Mouse (Mus musculus) regulatory T cell (primary cell): ENCODE data around the gene Actr2.
"Not testable (repeated sequence)": the region's sequence is repeated elsewhere in the genome, so short reads cannot be mapped to it uniquely, and the experiment has no call there.

Experiments
- in situ Hi-C: fragments of 300-600 bp; cut with MboI, MseI; formaldehyde crosslinking; loops from one replicate; pipeline ENCODE4 v1.15.1; 2025; ENCODE audit warnings: high pct_unique_total_duplicates

Actr2 gene

GRCm38 (mm10) chr11:20112741-20113480, at the start of gene Actr2:
Gene Actr2 (minus strand): TSS chr11:20112913.
- in situ Hi-C loops: no loop called here

- in situ Hi-C loops: loop anchor here (25.0 kb wide), 2 partner anchors 1147 to 1422 kb away; partner anchors contain the start of gene Meis1
Observed at GRCm38 (mm10) chr11:20158879-20159278, 46.2 kb upstream of the Actr2 start.

- in situ Hi-C loops: loop anchor here (25.0 kb wide), 2 partner anchors 1141 to 1416 kb away; partner anchors contain the start of gene Meis1
Observed at GRCm38 (mm10) chr11:20153542-20153941, 40.8 kb upstream of the Actr2 start.

GRCm38 (mm10) chr11:20152107-20152901, 39.6 kb upstream of the Actr2 start:
- in situ Hi-C loops: loop anchor here (25.0 kb wide), 2 partner anchors 1140 to 1415 kb away; partner anchors contain the start of gene Meis1

GRCm38 (mm10) chr11:20151290-20151689, 38.6 kb upstream of the Actr2 start:
- in situ Hi-C loops: loop anchor here (25.0 kb wide), 2 partner anchors 1139 to 1414 kb away; partner anchors contain the start of gene Meis1

DNA sequence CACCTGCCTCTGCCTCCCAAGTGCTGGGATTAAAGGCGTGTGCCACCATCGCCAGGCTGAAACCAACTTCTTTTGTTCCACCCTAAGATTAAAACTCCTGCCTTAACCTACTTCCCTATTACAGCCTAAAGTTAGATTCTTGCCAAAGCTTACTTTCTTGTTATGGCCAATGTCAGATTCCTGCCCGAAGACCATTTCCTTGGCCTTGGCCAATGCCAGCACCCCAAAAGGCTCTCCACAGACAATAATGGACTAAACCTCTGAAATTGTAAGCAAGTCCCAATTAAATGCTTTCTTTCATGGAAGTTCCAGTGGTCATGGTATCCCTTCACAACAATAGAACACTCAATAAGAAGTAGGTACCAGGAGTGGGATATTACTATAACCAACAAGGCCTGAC, 37.2 kb upstream of the Actr2 start:
- in situ Hi-C loops: loop anchor here (25.0 kb wide), 2 partner anchors 1138 to 1413 kb away; partner anchors contain the start of gene Meis1

- in situ Hi-C loops: no loop called here
Observed at GRCm38 (mm10) chr11:20145383-20145782, 32.7 kb upstream of the Actr2 start.

GRCm38 (mm10) chr11:20144536-20145263, 32.0 kb upstream of the Actr2 start:
- in situ Hi-C loops: no loop called here

GRCm38 (mm10) chr11:20143687-20144086, 31.0 kb upstream of the Actr2 start:
- in situ Hi-C loops: not testable (repeated sequence)

DNA sequence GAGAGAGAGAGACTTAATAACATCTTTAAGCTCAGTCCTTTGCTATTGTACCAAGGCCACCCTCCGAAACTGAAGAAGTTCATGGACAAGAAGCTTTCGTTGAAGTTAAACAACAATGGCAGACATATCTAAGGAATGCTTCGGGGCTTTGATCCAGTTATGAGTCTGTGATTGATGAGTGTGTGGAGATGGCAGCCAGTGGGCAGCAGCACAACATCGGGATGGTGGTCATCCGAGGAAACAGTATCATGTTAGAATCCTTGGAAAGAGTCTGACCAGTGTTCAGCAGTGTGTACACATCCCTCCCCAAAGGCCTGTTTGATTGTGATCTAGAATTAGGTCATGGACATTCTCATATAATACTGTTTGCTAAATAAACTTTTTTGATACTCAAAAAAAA, 29.8 kb upstream of the Actr2 start:
- in situ Hi-C loops: no loop called here

DNA sequence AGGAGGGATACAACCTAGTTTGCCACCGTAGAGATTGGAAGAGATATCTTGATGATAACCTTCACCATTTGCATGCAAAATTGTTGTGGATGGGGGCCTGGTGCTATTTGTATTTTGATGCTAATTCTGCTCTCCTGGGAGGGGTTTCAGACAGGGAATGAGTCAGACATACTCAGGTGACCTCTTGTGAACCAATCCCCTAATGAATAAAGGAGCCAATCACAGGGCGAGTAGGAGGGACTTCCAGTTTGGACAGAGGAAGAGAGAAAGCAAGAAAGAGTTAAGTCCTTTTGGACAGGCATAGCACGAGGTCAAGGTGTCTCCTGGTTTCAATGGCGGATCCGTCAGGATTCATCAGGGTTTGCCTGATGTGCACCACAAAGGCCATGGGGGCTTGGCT, 27.6 kb upstream of the Actr2 start:
- in situ Hi-C loops: no loop called here

GRCm38 (mm10) chr11:20139711-20140110, 27.0 kb upstream of the Actr2 start:
- in situ Hi-C loops: no loop called here

DNA sequence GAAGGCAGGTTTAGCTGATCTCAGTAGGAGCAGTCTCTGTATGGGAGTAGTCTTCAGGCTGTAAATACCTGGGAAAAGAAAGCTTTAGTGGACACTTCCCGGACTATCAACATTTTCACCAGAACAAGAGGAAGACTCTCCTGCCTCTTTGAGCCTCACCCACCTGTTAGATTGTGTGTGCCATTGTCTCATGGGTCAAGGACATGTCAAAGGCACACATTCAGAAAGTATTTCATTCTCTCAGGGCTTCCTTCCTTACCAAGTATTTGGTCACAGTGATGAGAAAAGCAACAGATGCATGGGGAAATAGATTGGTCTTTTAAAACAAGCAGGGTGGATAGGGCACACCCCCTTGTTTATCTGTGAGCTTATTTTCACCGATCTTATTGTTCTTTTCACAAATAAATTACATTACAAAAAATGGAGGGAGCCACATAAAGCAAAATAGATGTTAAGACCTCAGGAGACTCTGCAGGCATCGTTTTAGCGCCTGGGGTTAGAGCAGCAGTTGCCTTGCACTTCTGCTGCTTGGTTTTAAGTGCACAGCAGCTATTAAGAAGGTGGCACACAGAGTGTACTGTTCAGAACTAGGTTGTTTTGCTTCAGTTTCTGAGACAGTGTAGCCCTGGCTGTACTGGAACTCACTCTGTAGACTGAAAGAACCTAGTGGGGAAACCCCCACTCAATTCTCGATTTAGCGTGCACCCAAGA, 25.9 kb upstream of the Actr2 start:
- in situ Hi-C loops: no loop called here

GRCm38 (mm10) chr11:20137872-20138271, 25.2 kb upstream of the Actr2 start:
- in situ Hi-C loops: no loop called here

DNA sequence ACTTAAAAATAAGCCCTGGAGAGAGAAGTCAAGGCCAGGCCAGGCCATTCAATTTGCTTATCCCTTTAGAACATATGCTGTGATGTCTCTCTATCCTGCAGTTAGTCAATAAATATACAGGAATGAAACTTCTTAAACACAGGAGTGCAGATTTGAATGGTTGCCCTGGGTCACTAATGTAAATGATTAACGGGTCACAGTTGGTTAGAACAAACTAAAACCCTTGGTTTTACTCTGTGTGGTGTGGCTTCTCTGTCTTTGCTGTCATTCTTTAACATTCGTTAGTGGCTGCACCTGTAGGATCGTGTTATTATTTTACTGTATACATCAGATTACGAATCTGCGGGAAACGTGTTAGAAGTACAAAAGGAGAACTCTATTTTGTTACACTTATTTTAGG, 23.6 kb upstream of the Actr2 start:
- in situ Hi-C loops: no loop called here

- in situ Hi-C loops: not testable (repeated sequence)
Observed at GRCm38 (mm10) chr11:20134869-20135268, 22.2 kb upstream of the Actr2 start.

DNA sequence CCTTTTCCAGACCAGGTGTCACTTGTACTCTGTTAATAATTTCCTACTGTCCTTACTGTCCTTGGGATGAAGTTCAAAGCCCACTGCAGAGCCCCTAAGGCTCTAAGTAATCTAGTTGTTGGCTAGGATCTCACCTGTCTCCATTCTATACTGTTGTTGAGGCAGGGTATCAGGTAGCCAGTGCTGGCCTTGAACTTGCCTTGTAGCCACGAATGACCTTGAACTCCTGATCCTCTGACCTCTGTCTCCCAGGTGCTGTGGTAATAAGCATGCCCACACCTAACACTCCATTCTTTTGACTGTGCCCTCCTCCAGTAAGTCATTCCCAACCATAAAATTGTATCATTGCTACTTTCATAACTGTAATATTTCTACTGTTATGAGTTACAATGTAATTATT, 21.0 kb upstream of the Actr2 start:
- in situ Hi-C loops: no loop called here

GRCm38 (mm10) chr11:20132955-20133562, 20.3 kb upstream of the Actr2 start:
- in situ Hi-C loops: no loop called here

GRCm38 (mm10) chr11:20126673-20127516, 14.2 kb upstream of the Actr2 start:
- in situ Hi-C loops: no loop called here

DNA sequence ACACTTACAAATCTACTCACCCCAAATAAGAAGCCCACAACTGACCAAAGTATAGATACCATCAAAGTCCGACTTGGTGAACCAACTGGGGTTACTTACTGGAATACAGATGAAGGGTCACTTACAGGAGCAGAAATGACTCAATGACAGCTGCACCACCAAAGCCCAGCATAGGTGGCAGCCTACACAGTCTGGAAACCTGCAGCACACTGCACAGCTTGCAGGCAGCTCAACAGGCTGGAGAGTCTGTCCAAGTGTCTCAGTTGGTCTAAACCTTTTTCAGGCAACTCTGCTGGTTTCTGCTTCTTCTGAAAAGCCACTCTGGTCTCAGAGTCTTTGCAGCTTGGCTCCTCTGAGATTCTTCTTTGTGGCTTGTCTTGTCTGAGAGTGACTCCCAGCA, 12.7 kb upstream of the Actr2 start:
- in situ Hi-C loops: no loop called here
